Mouse (Mus musculus): Measurements from ENCODE around the gene Nfe2l2.

DNA sequence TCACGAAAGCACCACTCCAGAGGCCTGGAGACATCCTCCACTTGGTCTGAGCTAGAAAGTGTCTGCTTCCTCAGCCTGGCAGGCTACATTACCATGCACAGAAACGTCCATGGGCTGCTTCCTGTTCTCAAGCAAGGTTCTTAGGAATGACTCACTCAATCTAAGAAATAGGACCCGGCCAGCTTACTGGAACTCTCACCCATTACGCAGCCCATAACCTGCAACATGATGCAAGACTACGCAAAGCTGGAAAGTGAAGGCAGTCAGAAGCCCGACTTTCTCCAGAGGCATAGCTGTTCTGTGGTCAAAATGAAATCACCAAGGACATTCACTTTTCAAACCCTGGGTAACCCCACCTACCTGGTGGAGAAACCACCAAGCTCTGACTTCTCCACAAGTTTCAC lies 19.0 kb downstream of the Nfe2l2 start:
- TF ChIP-seq CTCF (IDR thresholded peaks at IDR 0.05; ENCODE audit: insufficient read depth, low read depth, low read length) (no peak), POLR2A (IDR thresholded peaks at IDR 0.05; ENCODE audit: insufficient read depth, low read depth, low read length) (no peak)
